26 mouse cellular contexts compared by ENCODE assay signal in the genomic region with DNA sequence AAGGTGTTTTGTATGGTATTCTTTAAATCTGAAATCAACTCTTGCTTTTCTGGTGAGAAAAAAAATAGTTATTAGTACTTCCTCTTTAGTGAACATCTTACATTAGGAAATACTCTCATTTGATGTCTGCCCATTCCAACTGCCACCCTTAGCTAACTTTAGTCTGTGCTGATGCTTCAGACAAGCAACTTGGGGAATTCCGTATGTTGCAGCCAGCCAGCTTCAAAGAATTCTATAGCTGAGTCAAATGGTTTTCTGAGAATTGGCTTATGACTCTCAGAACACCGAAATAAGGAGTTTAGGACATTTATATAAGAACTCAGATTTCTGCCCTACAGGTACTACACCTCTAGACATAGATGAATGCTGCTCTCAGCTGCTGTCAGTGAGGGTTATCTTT.
DNase-seq lines count a peak whose midpoint lies in the region; ATAC-seq and TF ChIP-seq lines count a peak whose summit lies in the region.
"Had no signal": no experiment of that assay in that cellular context is flagged by ENCODE, and none has a peak within 500 bp of the region (broad histone marks: within the 10 kb centered on the region; RNA-seq: fewer than 3 reads in every experiment).

No protein-coding gene starts in this region.

- H3K9ac ChIP-seq in CH12.LX (ENCODE audit: insufficient read depth, low read depth), result no peak overlapping the region
- H3K9ac ChIP-seq: forebrain, embryonic 13.5 days; hindbrain, embryonic 12.5 days; hindbrain, embryonic 15.5 days had no signal

- no peaks in the 10 kb centered on the region for H3K36me3 ChIP-seq in CH12.LX (replicated peaks in 1 of 2; ENCODE audit: control insufficient read depth in 1 of 2, insufficient read depth in 1 of 2, low read length in 1 of 2)
- H3K36me3 ChIP-seq: forebrain, embryonic 10.5 days; G1E; hindbrain, embryonic 12.5 days; hindbrain, embryonic 15.5 days had no signal

- peaks cover 0 to 8% of the 10 kb centered on the region in 2 experiments; a peak in 2 of 4 replicates for H3K4me1 ChIP-seq in CH12.LX (ENCODE audit: control insufficient read depth in 1 of 2, insufficient read depth in 2 of 2)
- H3K4me1 ChIP-seq: forebrain, embryonic 10.5 days; forebrain, embryonic 13.5 days; hindbrain, embryonic 12.5 days; hindbrain, embryonic 15.5 days had no signal

- no peak overlapping the region for H3K4me3 ChIP-seq in CH12.LX (replicated peaks in 1 of 3; ENCODE audit: low read depth in 2 of 3, low read length in 2 of 3, poor library complexity in 1 of 3)
- H3K4me3 ChIP-seq: forebrain, embryonic 10.5 days; forebrain, embryonic 13.5 days; gastrocnemius, adult 2 months; heart, adult 2 months; hindbrain, embryonic 12.5 days; hindbrain, embryonic 15.5 days had no signal

- no peak for TF ChIP-seq CTCF in CH12.LX (conservative IDR thresholded peaks at IDR 0.05 in 1 of 2, IDR thresholded peaks at IDR 0.05 in 1 of 2; ENCODE audit: low read depth in 2 of 2, low read length in 2 of 2)

- H3K27me3 ChIP-seq in CH12.LX (replicated peaks), result no peaks in the 10 kb centered on the region
- H3K27me3 ChIP-seq: forebrain, embryonic 13.5 days; hindbrain, embryonic 12.5 days; hindbrain, embryonic 15.5 days; Patski had no signal

- H3K27ac ChIP-seq in CH12.LX (ENCODE audit: insufficient read depth, low read depth), result no peak overlapping the region
- H3K27ac ChIP-seq: forebrain, embryonic 10.5 days; forebrain, embryonic 13.5 days; gastrocnemius, adult 2 months; heart, adult 2 months; hindbrain, embryonic 12.5 days; hindbrain, embryonic 15.5 days had no signal

- no peak overlapping the region for H3K4me2 ChIP-seq in CH12.LX (ENCODE audit: insufficient read depth, low read depth, poor library complexity, severe bottlenecking)
- H3K4me2 ChIP-seq: forebrain, embryonic 13.5 days; heart, embryonic 11.5 days; hindbrain, embryonic 12.5 days; hindbrain, embryonic 15.5 days had no signal

- H3K9me3 ChIP-seq in CH12.LX (replicated peaks; ENCODE audit: low read length), result no peaks in the 10 kb centered on the region
- H3K9me3 ChIP-seq: forebrain, embryonic 10.5 days; forebrain, embryonic 13.5 days; G1E; hindbrain, embryonic 12.5 days; hindbrain, embryonic 15.5 days had no signal

- TF ChIP-seq POLR2A in CH12.LX (IDR thresholded peaks at IDR 0.05; ENCODE audit: low read depth, low read length), result no peak

- in situ Hi-C loops in CH12.LX (cut with MboI; ENCODE audit: low pct_ligation_motif_present, low pct_unique_long_range_greater_than_20kb, low sequenced_read_pairs), result no loop called here

- DNase-seq in 3T3-L1 (ENCODE audit: low read depth, low spot score), result peak; percentile 16
- no peak for DNase-seq in CH12.LX (ENCODE audit: extremely low read depth)
- DNase-seq in layer of hippocampus, adult 11-12 months (ENCODE audit: low spot score), result no peak
- DNase-seq in adrenal gland, postnatal 36 days, result no peak
- DNase-seq in urinary bladder, adult 2 months (ENCODE audit: low spot score), result no peak
- DNase-seq in heart, adult 9 months (ENCODE audit: low spot score in 2 of 2), result no peak
- DNase-seq: adrenal gland, adult 2 months; adrenal gland, postnatal 14 days; B cell, adult 2 months; cerebellum, adult 18-20 months; cerebellum, adult 9-10 months; cerebellum, postnatal 14 days; gastrocnemius, adult 2 months; gastrocnemius, postnatal 14 days; heart, adult 2 months had no signal

- TF ChIP-seq EP300 in CH12.LX (IDR thresholded peaks at IDR 0.05; ENCODE audit: low read length), result peak; percentile 57

- H3K79me2 ChIP-seq in CH12.LX (replicated peaks; ENCODE audit: control insufficient read depth, extremely low read depth, insufficient read depth, poor library complexity, severe bottlenecking), result no peaks in the 10 kb centered on the region

- TF ChIP-seq RAD21 in CH12.LX (IDR thresholded peaks at IDR 0.05; ENCODE audit: low read depth, low read length), result no peak

- ATAC-seq in granulocyte monocyte progenitor cell, adult 5-6 weeks (replicated peaks; ENCODE audit: poor library complexity, severe bottlenecking), result peak; percentile 72
- ATAC-seq in megakaryocyte, adult 5-6 weeks (ENCODE audit: poor library complexity, severe bottlenecking), result peak; percentile 69; the same call in 1 of the 2 replicates
- ATAC-seq: forebrain, embryonic 13.5 days; forebrain, embryonic 16.5 days; intestine, postnatal 0 days; Patski had no signal

- dilution Hi-C loops in CH12.LX (cut with MboI; ENCODE audit: extremely low pct_ligation_motif_present, extremely low pct_unique_long_range_greater_than_20kb, low sequenced_read_pairs), result no loop called here

TF ChIP-seq in CH12.LX, 34 proteins besides CTCF, POLR2A, EP300 and RAD21:
- TF ChIP-seq SIN3A (IDR thresholded peaks at IDR 0.05; ENCODE audit: low read length) (no peak), ETS1 (conservative IDR thresholded peaks at IDR 0.05; ENCODE audit: low read depth, low read length) (peak; percentile 25; the same call in 1 of the 2 replicates), SMC3 (IDR thresholded peaks at IDR 0.05; ENCODE audit: low read depth, low read length) (no peak), ZNF384 (IDR thresholded peaks at IDR 0.05; ENCODE audit: low read depth, low read length) (0 out of 2 replicates have a peak, but pooled peaks have one; percentile 36), GABPA (IDR thresholded peaks at IDR 0.05; ENCODE audit: insufficient replicate concordance, low read depth, low read length) (no peak), IRF4 (IDR thresholded peaks at IDR 0.05; ENCODE audit: low read depth, low read length) (peak; percentile 62; the same call in 1 of the 2 replicates), KAT2A (IDR thresholded peaks at IDR 0.05; ENCODE audit: insufficient replicate concordance, low read length) (no peak), BHLHE40 (IDR thresholded peaks at IDR 0.05; ENCODE audit: low read depth, low read length) (no peak), ZC3H11A (IDR thresholded peaks at IDR 0.05; ENCODE audit: low read depth, low read length) (no peak), USF2 (conservative IDR thresholded peaks at IDR 0.05; ENCODE audit: low read depth, low read length) (no peak), NELFE (IDR thresholded peaks at IDR 0.05; ENCODE audit: low read depth, low read length) (no peak), MEF2A (IDR thresholded peaks at IDR 0.05; ENCODE audit: borderline replicate concordance, low read depth, low read length) (peak; percentile 48; the same call in 1 of the 2 replicates), MAFK (IDR thresholded peaks at IDR 0.05; ENCODE audit: insufficient replicate concordance, low read length) (no peak), NRF1 (IDR thresholded peaks at IDR 0.05; ENCODE audit: low read depth, low read length) (no peak), ZKSCAN1 (IDR thresholded peaks at IDR 0.05; ENCODE audit: borderline replicate concordance, low read depth, low read length) (no peak), RCOR1 (conservative IDR thresholded peaks at IDR 0.05; ENCODE audit: low read depth, low read length) (no peak)
